Mouse (Mus musculus) olfactory bulb, adult 2 months (tissue): ENCODE measurements at regions not wholly inside any gene's neighbourhood (a gene's known extent, or its start where the extent isn't known, plus 50 kb on each side); places are given as distances from the start of the nearest gene placed in this dataset.

ENCODE experiments used
- CTCF ChIP-seq: fragments of 200-500 bp; IDR thresholded peaks from 2 replicates; pipeline ENCODE4 v1.5.1; 2012; ENCODE audit warnings: low read depth, mild to moderate bottlenecking, low read length, moderate library complexity; ENCODE audit not compliant: insufficient read depth
- POLR2A ChIP-seq: fragments of 200-500 bp; IDR thresholded peaks from 2 replicates; pipeline ENCODE4 v1.6.1; 2012; ENCODE audit warnings: mild to moderate bottlenecking, low read depth, low read length, moderate library complexity; ENCODE audit not compliant: insufficient read depth

DNA sequence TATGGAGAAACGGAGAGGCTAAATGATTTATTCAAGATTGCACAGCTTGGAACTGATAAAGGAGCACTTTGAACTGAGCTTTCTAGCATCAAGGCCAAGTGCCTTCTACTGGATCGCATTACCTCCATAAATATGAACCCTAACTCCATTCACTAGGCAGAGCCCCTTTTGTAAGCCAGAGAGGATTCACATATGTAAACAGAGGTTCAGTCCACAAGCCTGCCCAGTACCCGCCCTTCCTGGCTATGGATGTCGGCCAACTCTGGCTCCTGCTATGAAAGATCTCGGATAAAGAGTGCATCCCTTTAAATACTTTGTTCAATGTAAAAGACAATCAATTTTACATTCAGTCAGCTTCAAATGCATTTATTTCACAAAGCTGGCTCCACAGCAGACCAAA is 215.8 kb downstream of the Insig2 start:
- TF ChIP-seq POLR2A (no peak), CTCF (no peak)
